Mouse (Mus musculus): ENCODE measurements around the gene Dgcr6. TPM values are rescaled to one million over a fixed set of nuclear protein-coding genes. Genes with fewer than 3 reads are reported as not detected.
"Not testable (repeated sequence)": the region's sequence is repeated elsewhere in the genome, so short reads cannot be mapped to it uniquely, and the experiment has no call there.

The Dgcr6 gene
- total RNA-seq (2015) (9.8 and 11.4 TPM in 2 replicates), total RNA-seq (2017) (3.4 and 7.9 TPM in 2 replicates)

GRCm38 (mm10) chr16:18052731-18053202 lies at the start of gene Dgcr6:
Gene Dgcr6 (plus strand): TSS chr16:18052860.
- peak; percentile 62; the same call in 1 of the 2 replicates for ATAC-seq (ENCODE audit: poor library complexity, severe bottlenecking)

DNA sequence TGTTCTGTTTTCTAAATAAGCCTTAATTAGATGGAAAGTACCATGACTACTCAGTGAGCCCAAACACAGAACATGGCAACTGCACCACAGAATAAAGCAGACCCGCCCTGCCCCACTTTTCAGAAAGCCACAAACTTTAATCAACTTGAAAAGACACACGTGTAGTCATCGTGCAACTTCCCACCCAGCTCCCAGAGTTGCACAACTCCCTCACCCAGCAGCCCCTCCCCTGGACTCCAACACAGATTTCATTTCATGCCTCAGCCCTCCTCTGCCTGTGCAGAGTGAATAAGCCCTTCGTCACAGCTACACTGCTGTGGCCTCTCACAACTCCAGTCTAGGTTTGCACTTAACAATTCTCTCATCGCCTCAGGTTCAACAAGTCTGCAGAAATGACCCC lies 48.1 kb upstream of the Dgcr6 start:
- peak; percentile 40 for ATAC-seq (ENCODE audit: poor library complexity, severe bottlenecking)

GRCm38 (mm10) chr16:18007083-18007482 lies 45.6 kb upstream of the Dgcr6 start:
- ATAC-seq (ENCODE audit: poor library complexity, severe bottlenecking), result no peak

GRCm38 (mm10) chr16:18011101-18011500 lies 41.6 kb upstream of the Dgcr6 start:
- ATAC-seq (ENCODE audit: poor library complexity, severe bottlenecking), result no peak

DNA sequence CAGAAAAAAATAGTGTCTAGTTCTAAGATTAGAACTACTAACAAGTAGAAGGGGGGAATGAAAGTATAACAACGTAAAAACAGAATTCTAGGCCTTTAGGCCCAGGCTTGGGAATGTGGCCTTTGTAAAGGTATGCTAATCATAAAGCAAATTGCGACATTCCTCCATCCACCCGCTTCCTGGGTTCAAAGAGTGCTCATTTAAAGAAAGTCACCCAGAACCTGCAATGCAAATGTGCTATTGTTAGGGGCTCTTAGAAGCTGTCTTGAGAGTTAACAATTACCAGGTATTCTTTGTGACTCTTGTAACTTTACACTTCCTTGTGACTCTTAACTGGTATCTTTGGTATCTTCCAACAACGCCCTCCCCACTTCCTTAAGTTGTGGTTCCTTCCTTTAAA lies 36.2 kb upstream of the Dgcr6 start:
- not testable (repeated sequence) for ATAC-seq (ENCODE audit: poor library complexity, severe bottlenecking)

GRCm38 (mm10) chr16:18022780-18023557 lies 29.7 kb upstream of the Dgcr6 start:
- ATAC-seq (ENCODE audit: poor library complexity, severe bottlenecking), result no peak

- no peak for ATAC-seq (ENCODE audit: poor library complexity, severe bottlenecking)
Measured at GRCm38 (mm10) chr16:18027371-18027770, 25.3 kb upstream of the Dgcr6 start.

DNA sequence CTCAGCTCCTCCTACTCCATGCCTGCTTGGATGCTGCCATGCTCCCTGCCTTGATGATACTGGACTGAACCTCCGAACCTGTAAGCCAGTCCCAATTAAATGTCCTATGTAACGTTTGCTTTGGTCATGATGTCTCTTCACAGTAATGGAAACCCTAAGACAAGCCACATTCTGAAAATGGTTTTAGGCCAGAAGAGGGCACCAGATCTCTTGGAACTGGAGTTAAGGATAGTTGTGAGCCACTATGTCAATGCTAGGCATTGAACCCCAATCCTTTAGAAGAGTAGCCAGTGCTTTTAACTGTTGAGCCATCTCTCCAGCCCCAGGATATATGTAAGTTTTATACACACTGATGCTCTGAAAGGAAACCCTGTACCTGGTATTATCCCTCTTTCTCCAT lies 20.9 kb upstream of the Dgcr6 start:
- ATAC-seq (ENCODE audit: poor library complexity, severe bottlenecking), result no peak

DNA sequence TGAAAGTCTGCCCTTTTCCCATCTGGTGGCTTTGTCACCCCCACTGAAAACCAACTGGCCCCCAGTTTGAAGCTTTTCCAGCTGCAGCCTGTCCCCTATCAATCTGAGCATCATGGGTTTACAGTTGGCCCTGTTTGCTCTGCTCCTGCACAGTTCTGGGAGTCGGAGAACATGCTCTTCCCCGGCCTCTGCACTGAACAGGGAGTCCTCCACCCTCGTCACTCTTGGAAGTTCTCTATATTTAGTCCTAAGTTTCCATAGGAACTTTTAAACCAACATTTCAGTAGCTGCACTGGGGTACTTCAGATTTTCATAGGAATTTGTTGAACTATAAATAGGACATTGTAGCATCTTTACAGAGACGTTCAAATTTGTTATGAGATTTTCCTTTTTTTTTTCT lies 19.4 kb upstream of the Dgcr6 start:
- ATAC-seq (ENCODE audit: poor library complexity, severe bottlenecking), result no peak

DNA sequence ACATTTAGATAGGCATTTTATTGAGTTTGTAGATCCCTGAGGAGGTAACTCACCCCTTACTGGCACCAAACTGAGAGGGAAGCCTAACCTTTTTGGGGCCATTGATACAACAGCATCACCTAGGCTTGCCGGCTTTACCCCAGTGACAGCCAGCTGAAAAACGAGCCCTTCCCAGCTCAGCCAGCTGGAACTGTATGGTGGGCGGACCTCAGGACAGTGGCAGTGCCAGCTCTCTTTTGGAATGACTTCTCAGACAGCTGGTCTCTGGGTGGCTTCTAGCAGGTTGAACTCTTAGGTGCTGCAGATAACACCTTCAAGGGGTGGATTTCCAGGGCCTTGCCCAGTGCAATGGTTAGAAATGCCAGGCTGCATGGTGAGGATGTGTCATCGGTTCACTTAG lies 18.4 kb upstream of the Dgcr6 start:
- ATAC-seq (ENCODE audit: poor library complexity, severe bottlenecking), result no peak

DNA sequence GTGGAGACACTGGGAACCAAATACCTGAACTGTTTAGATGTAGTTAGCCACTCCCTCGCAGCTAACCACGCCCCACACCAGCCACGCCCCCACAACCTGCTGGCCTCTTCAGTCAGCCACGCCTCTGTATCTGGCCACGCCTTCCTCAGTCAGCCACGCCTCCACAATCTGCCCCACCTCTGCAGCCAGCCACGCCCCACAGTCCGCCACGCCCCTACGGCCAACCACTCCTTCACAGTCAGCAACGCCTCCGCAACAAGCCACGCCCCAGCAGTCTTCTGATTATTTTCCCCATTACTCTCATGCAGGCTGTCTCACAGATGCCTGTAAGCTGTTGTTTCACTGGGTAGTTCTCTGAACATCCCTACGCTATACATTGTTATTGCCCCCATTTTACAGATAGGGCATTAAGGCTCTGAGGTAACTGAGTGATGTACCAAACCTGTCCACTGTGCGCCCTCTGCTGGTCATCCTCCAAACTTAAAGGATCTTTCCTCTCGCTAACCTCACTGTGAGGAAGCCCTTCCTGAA lies 16.2 kb upstream of the Dgcr6 start:
- peak; percentile 66 for ATAC-seq (ENCODE audit: poor library complexity, severe bottlenecking)

GRCm38 (mm10) chr16:18037025-18037424 lies 15.6 kb upstream of the Dgcr6 start:
- no peak for ATAC-seq (ENCODE audit: poor library complexity, severe bottlenecking)

- no peak for ATAC-seq (ENCODE audit: poor library complexity, severe bottlenecking)
Measured at GRCm38 (mm10) chr16:18044991-18045390, 7.7 kb upstream of the Dgcr6 start.

DNA sequence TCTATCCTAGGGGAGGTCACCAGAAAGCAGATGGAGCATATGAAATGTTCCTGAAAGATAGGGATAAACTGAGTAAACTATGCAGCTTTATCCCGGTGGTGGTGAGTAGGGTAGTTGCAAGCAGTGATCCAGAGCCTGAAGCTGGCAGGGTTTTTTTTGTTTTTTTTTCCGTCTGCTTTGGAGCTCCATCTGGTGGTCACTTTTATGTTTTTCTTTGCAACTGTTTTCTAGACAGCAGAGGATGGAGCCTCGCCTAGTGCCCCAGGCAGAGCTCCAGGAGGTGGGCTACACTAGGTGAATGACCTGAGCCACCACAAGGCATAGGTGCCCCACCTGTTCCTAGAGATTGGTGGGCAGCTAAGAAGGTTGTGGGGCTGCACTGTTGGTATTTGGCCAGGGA lies 5.0 kb upstream of the Dgcr6 start:
- ATAC-seq (ENCODE audit: poor library complexity, severe bottlenecking), result peak; percentile 75

- ATAC-seq (ENCODE audit: poor library complexity, severe bottlenecking), result peak; percentile 53
Measured at GRCm38 (mm10) chr16:18048071-18048470, 4.6 kb upstream of the Dgcr6 start.

DNA sequence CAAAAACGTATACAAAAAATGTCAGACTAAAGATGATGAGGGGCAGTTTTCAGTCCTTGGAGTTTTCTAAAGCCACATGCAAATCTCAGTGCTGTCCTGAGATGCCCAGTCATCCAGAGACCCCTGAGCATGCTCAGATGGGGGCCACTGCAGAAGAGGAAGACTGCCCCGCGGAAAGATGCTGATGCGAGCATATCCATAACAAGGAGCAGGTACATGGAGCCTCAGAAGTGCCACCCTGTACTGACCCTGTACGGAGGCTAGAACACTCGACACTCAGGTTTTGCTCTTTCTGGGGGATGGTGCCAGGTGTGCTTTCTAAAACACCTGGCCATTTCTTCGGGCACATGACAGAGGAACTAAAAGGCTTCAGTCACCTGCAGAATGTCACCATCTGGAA lies 338 bp upstream of the Dgcr6 start:
- ATAC-seq (ENCODE audit: poor library complexity, severe bottlenecking), result no peak

GRCm38 (mm10) chr16:18056215-18056614 lies 3.6 kb downstream of the Dgcr6 start:
- ATAC-seq (ENCODE audit: poor library complexity, severe bottlenecking), result no peak

GRCm38 (mm10) chr16:18058331-18058731 lies 5.7 kb downstream of the Dgcr6 start:
- no peak for ATAC-seq (ENCODE audit: poor library complexity, severe bottlenecking)

GRCm38 (mm10) chr16:18059243-18059642 lies 6.6 kb downstream of the Dgcr6 start:
- no peak for ATAC-seq (ENCODE audit: poor library complexity, severe bottlenecking)

GRCm38 (mm10) chr16:18061201-18061600 lies 8.5 kb downstream of the Dgcr6 start:
- no peak for ATAC-seq (ENCODE audit: poor library complexity, severe bottlenecking)

GRCm38 (mm10) chr16:18066060-18067009 lies 13.7 kb downstream of the Dgcr6 start:
- ATAC-seq (ENCODE audit: poor library complexity, severe bottlenecking), result peak; percentile 100
